Mouse (Mus musculus): ENCODE results near the gene Naaladl1. TPM values are rescaled to one million over a fixed set of nuclear protein-coding genes. Genes with fewer than 3 reads are reported as not detected.

The Naaladl1 gene
- total and polyA plus RNA-seq, 3 experiments = 0.35 to 1.7 TPM; not detected in 1

- Histone ChIP-seq H3K9me3 (replicated peaks; ENCODE audit: insufficient read depth, low read length) (no peaks in the 10 kb centered on the region), H3K27ac (ENCODE audit: control insufficient read depth, low read depth, low read length) (no peak overlapping the region), H3K4me3 (ENCODE audit: control insufficient read depth in 1 of 2, insufficient read depth in 1 of 2, low read depth in 2 of 2, low read length in 2 of 2) (no peak overlapping the region), H3K9ac (ENCODE audit: control insufficient read depth, low read depth, low read length, poor library complexity, severe bottlenecking) (no peak overlapping the region), H3K79me2 (ENCODE audit: control insufficient read depth, insufficient read depth, low read length, poor library complexity) (no peaks in the 10 kb centered on the region), H3K36me3 (ENCODE audit: control insufficient read depth in 1 of 2, insufficient read depth in 2 of 2, low read length in 2 of 2) (peaks cover 2 to 16% of the 10 kb centered on the region in 2 experiments; a peak in 3 of 4 replicates), H3K27me3 (ENCODE audit: control insufficient read depth in 1 of 2, insufficient read depth in 2 of 2, low read length in 2 of 2) (no peaks in the 10 kb centered on the region), H3K4me1 (ENCODE audit: control insufficient read depth in 1 of 2, insufficient read depth in 2 of 2, low read length in 2 of 2) (peaks cover 10 to 21% of the 10 kb centered on the region in 2 experiments)
- TF ChIP-seq EP300 (IDR thresholded peaks at IDR 0.05; ENCODE audit: low read depth in 1 of 2, low read length in 2 of 2) (no peak), ZKSCAN1 (IDR thresholded peaks at IDR 0.05; ENCODE audit: low read depth, low read length) (no peak), UBTF (IDR thresholded peaks at IDR 0.05; ENCODE audit: borderline replicate concordance, insufficient read depth, low read depth, low read length) (no peak), MAFK (IDR thresholded peaks at IDR 0.05; ENCODE audit: borderline replicate concordance, low read depth, low read length) (no peak), KAT2A (conservative IDR thresholded peaks at IDR 0.05; ENCODE audit: low read depth, low read length) (no peak), TAL1 (IDR thresholded peaks at IDR 0.05; ENCODE audit: low read length) (no peak), CHD2 (IDR thresholded peaks at IDR 0.05; ENCODE audit: low read length) (no peak)
- no peak for DNase-seq (ENCODE audit: low read depth, low spot score)
These were observed 7.7 kb upstream of the Naaladl1 start for GRCm38 (mm10) chr19:6097847-6098246.

GRCm38 (mm10) chr19:6101186-6101585 is 4.4 kb upstream of the Naaladl1 start:
- Histone ChIP-seq H3K9me3 (replicated peaks; ENCODE audit: insufficient read depth, low read length) (no peaks in the 10 kb centered on the region), H3K4me3 (ENCODE audit: control insufficient read depth in 1 of 2, insufficient read depth in 1 of 2, low read depth in 2 of 2, low read length in 2 of 2) (no peak overlapping the region), H3K27me3 (ENCODE audit: control insufficient read depth in 1 of 2, insufficient read depth in 2 of 2, low read length in 2 of 2) (no peaks in the 10 kb centered on the region), H3K9ac (ENCODE audit: control insufficient read depth, low read depth, low read length, poor library complexity, severe bottlenecking) (no peak overlapping the region), H3K27ac (ENCODE audit: control insufficient read depth, low read depth, low read length) (no peak overlapping the region), H3K36me3 (ENCODE audit: control insufficient read depth in 1 of 2, insufficient read depth in 2 of 2, low read length in 2 of 2) (peaks cover 0 to 39% of the 10 kb centered on the region in 2 experiments; a peak in 2 of 4 replicates), H3K79me2 (ENCODE audit: control insufficient read depth, insufficient read depth, low read length, poor library complexity) (no peaks in the 10 kb centered on the region), H3K4me1 (ENCODE audit: control insufficient read depth in 1 of 2, insufficient read depth in 2 of 2, low read length in 2 of 2) (peaks cover 28 to 43% of the 10 kb centered on the region in 2 experiments)
- no peak for DNase-seq (ENCODE audit: low read depth, low spot score)
- no peak for TF ChIP-seq CTCF (IDR thresholded peaks at IDR 0.05 in 2 of 3, conservative IDR thresholded peaks at IDR 0.05 in 1 of 3; ENCODE audit: control insufficient read depth in 1 of 3, insufficient read depth in 1 of 3, low read depth in 2 of 3, low read length in 3 of 3, poor library complexity in 1 of 3, severe bottlenecking in 1 of 3)
- no peak for TF ChIP-seq ZC3H11A (IDR thresholded peaks at IDR 0.05; ENCODE audit: low read depth, low read length)
- no peak for TF ChIP-seq GATA1 (IDR thresholded peaks at IDR 0.05; ENCODE audit: low read depth, low read length)
- TF ChIP-seq RCOR1 (IDR thresholded peaks at IDR 0.05; ENCODE audit: low read depth, low read length) = no peak
- no peak for TF ChIP-seq ZKSCAN1 (IDR thresholded peaks at IDR 0.05; ENCODE audit: low read depth, low read length)
- TF ChIP-seq ZNF384 (IDR thresholded peaks at IDR 0.05; ENCODE audit: low read depth, low read length) = no peak
- TF ChIP-seq MXI1 (IDR thresholded peaks at IDR 0.05; ENCODE audit: low read depth, low read length) = no peak
- no peak for TF ChIP-seq POLR2AphosphoS5 (IDR thresholded peaks at IDR 0.05; ENCODE audit: borderline replicate concordance, low read depth, low read length)
- no peak for TF ChIP-seq TBP (IDR thresholded peaks at IDR 0.05; ENCODE audit: low read depth, low read length)
- TF ChIP-seq ZMIZ1 (IDR thresholded peaks at IDR 0.05; ENCODE audit: low read depth, low read length) = no peak
- no peak for TF ChIP-seq ETS1 (IDR thresholded peaks at IDR 0.05; ENCODE audit: low read depth, low read length)
- TF ChIP-seq ELF1 (IDR thresholded peaks at IDR 0.05; ENCODE audit: low read depth, low read length) = no peak
